Mouse (Mus musculus): Measurements from ENCODE around the gene Tedc2.

GRCm38 (mm10) chr17:24243311-24243969 is 22.8 kb upstream of the Tedc2 start:
- TF ChIP-seq POLR2A (IDR thresholded peaks at IDR 0.05; ENCODE audit: low read depth, low read length) (no peak), CTCF (IDR thresholded peaks at IDR 0.05; ENCODE audit: extremely low read depth, insufficient read length, insufficient replicate concordance, low read depth, low read length) (peak; percentile 50; the same call in 1 of the 2 replicates)
